Mouse (Mus musculus) spleen, postnatal 4 days (tissue): ENCODE data around the gene Smok2a.
"Not testable (repeated sequence)": the region's sequence is repeated elsewhere in the genome, so short reads cannot be mapped to it uniquely, and the experiment has no call there.

Source experiments
- DNase-seq, 2 experiments: peaks; one replicate each; pipeline ENCODE4 v3.0.0; 2022; ENCODE audit warnings: low spot score in 2 of 2

Gene Smok2a

GRCm38 (mm10) chr17:13214169-13214568, 6.8 kb upstream of the Smok2a start:
- DNase-seq = no peak

- no peak for DNase-seq
Observed at GRCm38 (mm10) chr17:13215595-13215994, 5.4 kb upstream of the Smok2a start.

GRCm38 (mm10) chr17:13221921-13222320, 933 bp downstream of the Smok2a start:
- DNase-seq = not testable (repeated sequence)

- DNase-seq = not testable (repeated sequence)
Observed at GRCm38 (mm10) chr17:13229957-13230356, 9.0 kb downstream of the Smok2a start, which contains the start of gene Smok2b. TSS of gene Smok2b (plus strand) at chr17:13230257.

GRCm38 (mm10) chr17:13239461-13239860, 18.5 kb downstream of the Smok2a start:
- DNase-seq = not testable (repeated sequence)

- not testable (repeated sequence) for DNase-seq
Observed at GRCm38 (mm10) chr17:13240807-13241727, 20.1 kb downstream of the Smok2a start.

- not testable (repeated sequence) for DNase-seq
Observed at GRCm38 (mm10) chr17:13254786-13255185, 33.8 kb downstream of the Smok2a start.
